Mouse (Mus musculus): ENCODE results near the gene Siah2.

Siah2 gene

GRCm38 (mm10) chr3:58704547-58704946 lies 12.3 kb upstream of the Siah2 start:
- no peak for TF ChIP-seq GATA4 (IDR thresholded peaks at IDR 0.05; ENCODE audit: insufficient replicate concordance, low read length)

GRCm38 (mm10) chr3:58703748-58704147 lies 11.5 kb upstream of the Siah2 start:
- no peak for TF ChIP-seq GATA4 (IDR thresholded peaks at IDR 0.05; ENCODE audit: insufficient replicate concordance, low read length)

GRCm38 (mm10) chr3:58702329-58702728 lies 10.1 kb upstream of the Siah2 start:
- no peak for TF ChIP-seq GATA4 (IDR thresholded peaks at IDR 0.05; ENCODE audit: insufficient replicate concordance, low read length)

DNA sequence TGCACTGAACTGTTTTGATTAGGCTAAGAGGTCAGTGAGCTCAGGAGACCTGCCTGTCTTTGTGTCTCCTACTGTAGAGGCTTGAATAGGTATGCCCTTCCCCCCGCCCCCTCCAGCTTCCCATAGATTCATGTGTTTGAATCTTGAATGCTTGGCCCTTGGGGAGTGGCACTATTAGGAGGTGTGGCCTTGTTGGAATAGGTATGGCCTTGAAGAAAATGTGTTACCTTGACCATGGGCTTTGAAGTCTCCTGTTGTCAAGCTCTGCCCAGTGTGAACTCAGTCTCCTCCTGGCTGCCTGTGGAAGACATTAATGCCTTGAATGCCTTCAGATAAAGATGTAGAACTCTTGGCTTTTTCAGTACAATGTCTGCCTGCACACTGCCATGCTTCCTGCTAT lies 9.2 kb upstream of the Siah2 start:
- no peak for TF ChIP-seq GATA4 (IDR thresholded peaks at IDR 0.05; ENCODE audit: insufficient replicate concordance, low read length)

GRCm38 (mm10) chr3:58697926-58698325 lies 5.7 kb upstream of the Siah2 start:
- TF ChIP-seq GATA4 (IDR thresholded peaks at IDR 0.05; ENCODE audit: insufficient replicate concordance, low read length) = no peak

- no peak for TF ChIP-seq GATA4 (IDR thresholded peaks at IDR 0.05; ENCODE audit: insufficient replicate concordance, low read length)
Observed at GRCm38 (mm10) chr3:58696806-58697205, 4.6 kb upstream of the Siah2 start.

DNA sequence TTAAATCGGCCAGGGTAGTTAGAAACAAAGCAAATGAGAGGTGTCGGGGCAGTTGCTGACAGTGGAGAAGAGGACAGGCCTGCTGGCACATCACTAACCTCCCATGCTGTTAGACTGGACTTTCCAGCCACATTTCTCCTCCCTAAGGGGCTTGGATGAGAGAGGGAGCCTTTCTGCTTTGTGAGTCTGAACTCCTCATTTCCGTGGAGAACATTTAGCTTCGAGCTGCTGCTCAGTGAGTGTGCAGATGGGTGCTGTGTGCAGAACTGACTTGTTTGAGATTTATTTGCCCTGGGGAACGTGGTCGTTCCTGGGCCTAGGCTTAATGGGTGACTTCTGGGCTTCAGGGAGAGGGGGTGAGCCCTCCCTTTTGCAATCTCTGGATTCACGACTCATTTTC lies 3.3 kb upstream of the Siah2 start:
- no peak for TF ChIP-seq GATA4 (IDR thresholded peaks at IDR 0.05; ENCODE audit: insufficient replicate concordance, low read length)

- no peak for TF ChIP-seq GATA4 (IDR thresholded peaks at IDR 0.05; ENCODE audit: insufficient replicate concordance, low read length)
Observed at GRCm38 (mm10) chr3:58695044-58695443, 2.8 kb upstream of the Siah2 start.

- no peak for TF ChIP-seq GATA4 (IDR thresholded peaks at IDR 0.05; ENCODE audit: insufficient replicate concordance, low read length)
Observed at GRCm38 (mm10) chr3:58693331-58693730, 1.1 kb upstream of the Siah2 start.

GRCm38 (mm10) chr3:58691374-58691939 lies 743 bp downstream of the Siah2 start:
- no peak for TF ChIP-seq GATA4 (IDR thresholded peaks at IDR 0.05; ENCODE audit: insufficient replicate concordance, low read length)

GRCm38 (mm10) chr3:58690619-58691373 lies 1.4 kb downstream of the Siah2 start:
- no peak for TF ChIP-seq GATA4 (IDR thresholded peaks at IDR 0.05; ENCODE audit: insufficient replicate concordance, low read length)

- TF ChIP-seq GATA4 (IDR thresholded peaks at IDR 0.05; ENCODE audit: insufficient replicate concordance, low read length) = no peak
Observed at GRCm38 (mm10) chr3:58689721-58690120, 2.5 kb downstream of the Siah2 start.

DNA sequence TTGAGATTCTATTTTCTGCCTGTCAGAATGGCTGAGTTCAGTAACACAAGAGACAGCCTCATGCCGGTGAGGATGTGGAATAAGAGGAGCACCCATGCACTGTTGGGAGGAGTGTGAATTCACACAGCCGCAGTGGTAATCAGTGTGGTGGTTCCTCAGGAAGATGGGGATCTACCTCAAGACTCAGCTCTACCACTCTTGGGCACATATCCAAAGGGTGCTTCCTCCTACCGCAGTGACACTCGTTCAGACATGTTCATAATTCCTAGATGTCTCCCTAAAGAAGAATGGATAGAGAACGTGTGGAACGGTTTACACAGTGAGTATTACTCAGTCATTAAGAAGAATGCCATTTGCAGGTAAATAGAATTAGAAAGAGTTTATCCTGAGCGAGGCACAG lies 3.1 kb downstream of the Siah2 start:
- TF ChIP-seq GATA4 (IDR thresholded peaks at IDR 0.05; ENCODE audit: insufficient replicate concordance, low read length) = no peak

DNA sequence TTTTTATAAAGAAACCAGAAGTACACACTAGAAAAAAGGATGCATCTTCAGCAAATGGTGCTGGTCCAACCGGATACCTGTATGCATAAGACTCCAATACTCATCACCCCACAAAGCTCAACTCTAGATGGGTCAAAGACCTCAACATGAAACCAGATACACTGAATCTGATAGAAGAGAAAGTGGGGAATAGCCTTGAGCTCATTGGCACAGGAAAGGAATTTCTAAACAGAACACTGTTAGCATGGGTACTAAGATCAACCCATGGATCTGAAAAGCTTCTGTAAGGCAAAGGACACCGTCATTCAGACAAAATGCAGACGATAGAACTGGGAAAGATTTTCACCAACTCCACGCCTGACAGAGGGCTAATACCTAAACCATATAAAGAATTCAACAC lies 3.6 kb downstream of the Siah2 start:
- no peak; the same call in 1 of the 2 replicates for TF ChIP-seq GATA4 (IDR thresholded peaks at IDR 0.05; ENCODE audit: insufficient replicate concordance, low read length)

DNA sequence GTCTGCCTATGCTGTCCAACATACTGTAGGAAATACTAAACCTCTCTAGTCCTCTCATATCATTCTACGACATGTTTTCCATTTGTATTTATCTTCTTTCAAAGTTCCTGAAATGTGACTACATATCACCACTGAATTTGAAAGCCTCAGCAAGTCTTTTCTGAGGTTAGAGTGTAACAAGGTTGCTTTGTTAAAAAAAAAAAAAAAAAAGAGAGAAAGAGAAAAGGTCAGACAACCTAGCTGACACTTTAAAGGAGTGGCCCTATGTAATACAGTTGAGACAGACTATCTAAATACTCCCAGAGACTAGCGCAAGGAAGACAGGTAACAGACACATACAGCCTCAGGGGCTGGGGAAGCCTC lies 5.3 kb downstream of the Siah2 start:
- no peak for TF ChIP-seq GATA4 (IDR thresholded peaks at IDR 0.05; ENCODE audit: insufficient replicate concordance, low read length)

DNA sequence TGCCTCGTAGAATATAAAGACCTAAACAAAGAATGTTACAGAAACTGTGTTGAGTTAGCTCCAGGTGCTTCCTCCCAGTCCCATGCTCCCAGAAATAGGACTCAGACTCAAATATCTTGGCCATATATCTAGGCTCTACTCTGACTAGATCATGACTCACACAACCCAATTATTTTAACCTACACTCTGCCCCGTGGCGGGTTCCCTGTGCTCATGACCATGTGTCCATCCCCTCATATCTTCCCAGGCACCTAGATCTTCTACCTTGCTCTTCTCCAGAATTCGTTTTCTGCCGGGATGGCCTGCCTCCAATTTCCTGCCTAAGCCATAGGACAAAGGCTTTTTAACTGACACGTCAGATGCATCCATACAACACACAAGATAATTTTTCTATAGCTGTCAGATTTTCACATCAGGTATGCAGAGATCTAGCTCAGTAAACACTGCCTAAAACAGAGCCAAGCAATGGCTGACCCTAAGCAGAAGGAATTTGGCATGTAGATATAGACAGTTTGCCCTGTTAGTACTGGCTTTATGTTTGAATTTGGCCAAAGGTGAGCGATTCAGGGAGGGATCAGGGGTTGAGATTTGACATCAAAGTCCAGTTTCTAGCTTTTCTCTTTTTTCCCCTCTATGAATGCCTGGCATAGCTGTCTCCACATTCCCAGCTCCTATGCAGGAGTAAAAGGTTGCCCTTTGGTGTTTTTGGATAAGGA lies 5.8 kb downstream of the Siah2 start:
- TF ChIP-seq GATA4 (IDR thresholded peaks at IDR 0.05; ENCODE audit: insufficient replicate concordance, low read length) = no peak
